Mouse (Mus musculus) midbrain, embryonic 12.5 days (tissue): Measurements from ENCODE around the gene Slc35f3. TPM values are rescaled to one million over a fixed set of nuclear protein-coding genes. Genes with fewer than 3 reads are reported as not detected.

ENCODE experiments used
- ATAC-seq: fragments of 200-750 bp; cut with Nextera tagmentation; 2 replicates; pipeline ENCODE4 v1.8.0; 2017; ENCODE audit warnings: low read depth, moderate TSS enrichment, moderate library complexity; ENCODE audit not compliant: low FRiP score
- H3K27ac ChIP-seq: fragments of 300-500 bp; sonication (generic); replicated peaks from 2 replicates; pipeline ENCODE4 v1.5.1; 2016; ENCODE audit warnings: mild to moderate bottlenecking
- H3K27me3 ChIP-seq: fragments of 300-500 bp; sonication (generic); 2 replicates; pipeline ENCODE4 v1.6.1; 2016; ENCODE audit warnings: mild to moderate bottlenecking
- H3K36me3 ChIP-seq: fragments of 300-500 bp; sonication (generic); 2 replicates; pipeline ENCODE4 v1.6.1; 2016
- H3K4me1 ChIP-seq: fragments of 300-500 bp; sonication (generic); 2 replicates; pipeline ENCODE4 v1.6.1; 2016
- H3K4me2 ChIP-seq: fragments of 300-500 bp; sonication (generic); replicated peaks from 2 replicates; pipeline ENCODE4 v1.6.1; 2016; ENCODE audit warnings: mild to moderate bottlenecking, moderate library complexity
- H3K4me3 ChIP-seq: fragments of 300-500 bp; sonication (generic); 2 replicates; pipeline ENCODE4 v1.5.1; 2016; ENCODE audit warnings: mild to moderate bottlenecking
- H3K9ac ChIP-seq: fragments of 300-500 bp; sonication (generic); replicated peaks from 2 replicates; pipeline ENCODE4 v1.6.1; 2016; ENCODE audit warnings: mild to moderate bottlenecking, moderate library complexity
- H3K9me3 ChIP-seq: fragments of 300-500 bp; sonication (generic); 2 replicates; pipeline ENCODE4 v1.6.1; 2016; ENCODE audit warnings: mild to moderate bottlenecking
- WGBS: fragments of 180-500 bp; shearing (Covaris S2); methylation state at CpG from one replicate; pipeline ENCODE4 v1.1.7; 2016; 5-methylcytosine and 5-hydroxymethylcytosine counted together
- polyA plus RNA-seq: library from polyadenylated mRNA; unstranded; fragments of >200 nt; fragmentation: Nextera tagmentation; extraction: Ambion mirVana; gene quantifications from 2 replicates; pipeline ENCODE4 v1.2.1, GENCODE M21; 2016

Gene Slc35f3
- polyA plus RNA-seq, 1 experiment from 2014 or later: 0.22 TPM

DNA sequence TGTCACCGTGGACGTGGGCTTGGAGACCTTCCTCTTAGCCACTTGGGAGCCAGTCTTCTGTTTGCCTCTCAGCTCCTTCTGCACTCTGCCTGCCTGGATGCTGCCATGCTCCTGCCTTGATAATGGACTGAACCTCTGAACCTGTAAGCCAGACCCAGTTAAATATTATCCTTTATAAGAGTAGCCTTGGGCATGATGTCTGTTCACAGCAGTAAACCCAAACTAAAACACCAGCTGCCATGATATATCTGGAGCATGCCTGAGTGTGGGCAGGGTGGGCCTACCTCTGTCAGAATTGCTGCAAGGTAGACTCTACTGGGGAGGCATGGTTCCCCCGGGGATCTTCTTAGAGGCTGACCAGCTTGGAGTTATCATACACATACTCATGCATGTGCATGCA is 41.0 kb downstream of the Slc35f3 start:
- Histone ChIP-seq H3K9ac (no peak overlapping the region), H3K27ac (no peak overlapping the region), H3K4me3 (no peak overlapping the region), H3K27me3 (no peaks in the 10 kb centered on the region), H3K4me1 (no peaks in the 10 kb centered on the region), H3K4me2 (no peak overlapping the region), H3K9me3 (no peaks in the 10 kb centered on the region), H3K36me3 (no peaks in the 10 kb centered on the region)
- 87% methylated on average over 3 of the region's 3 CpGs for WGBS
- no peak for ATAC-seq

DNA sequence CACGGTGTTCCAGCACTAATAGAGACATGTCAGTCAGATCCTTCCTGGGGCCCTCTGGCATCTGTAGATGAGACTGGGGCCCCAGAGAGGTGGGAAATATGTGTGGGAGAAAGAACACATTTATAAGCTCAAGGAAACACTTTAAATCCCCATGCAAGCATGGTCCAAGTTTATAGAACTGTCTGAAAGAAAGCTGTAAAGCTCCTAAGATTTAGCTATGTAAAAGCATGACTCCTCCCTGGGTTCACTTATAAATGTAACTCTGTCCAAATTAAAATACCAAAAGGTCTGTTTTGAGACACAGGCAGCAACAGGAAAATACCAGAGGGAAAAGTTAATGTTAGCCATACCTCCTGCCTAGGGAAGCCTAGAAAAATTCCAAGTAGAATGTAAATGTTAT is 42.8 kb downstream of the Slc35f3 start:
- H3K27me3 ChIP-seq: no peaks in the 10 kb centered on the region
- no peak overlapping the region for H3K27ac ChIP-seq
- H3K9me3 ChIP-seq: no peaks in the 10 kb centered on the region
- no peak overlapping the region for H3K4me3 ChIP-seq
- no peak overlapping the region for H3K4me2 ChIP-seq
- H3K36me3 ChIP-seq: no peaks in the 10 kb centered on the region
- no peak for ATAC-seq
- no peak overlapping the region for H3K9ac ChIP-seq
- peaks cover 3% of the 10 kb centered on the region; the same call in 1 of the 2 replicates for H3K4me1 ChIP-seq
- 64% methylated on average over 1 of the region's 1 CpGs for WGBS

DNA sequence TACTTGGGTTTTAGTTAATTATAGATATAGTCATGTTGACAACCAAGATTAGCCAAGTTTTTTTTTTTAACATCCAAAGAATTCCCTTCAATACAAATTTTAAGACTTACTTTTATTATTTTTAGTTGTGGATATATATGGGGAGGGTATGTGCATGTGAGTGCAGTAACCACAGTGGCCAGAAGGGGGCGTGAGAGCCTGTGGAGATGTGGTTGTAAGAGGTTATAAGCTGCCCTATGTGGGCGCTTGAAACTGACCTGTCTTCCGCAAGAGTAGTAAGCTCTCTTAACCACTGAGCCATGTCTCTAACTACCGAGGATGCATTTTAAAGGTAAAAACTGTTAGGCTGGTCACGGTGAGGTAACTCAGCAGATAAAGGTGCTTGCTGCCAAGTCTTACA is 45.1 kb downstream of the Slc35f3 start:
- Histone ChIP-seq H3K9me3 (no peaks in the 10 kb centered on the region), H3K27me3 (no peaks in the 10 kb centered on the region), H3K4me2 (no peak overlapping the region), H3K4me3 (no peak overlapping the region), H3K36me3 (no peaks in the 10 kb centered on the region), H3K9ac (no peak overlapping the region), H3K4me1 (peaks cover 3% of the 10 kb centered on the region; the same call in 1 of the 2 replicates), H3K27ac (no peak overlapping the region)
- WGBS: 86% methylated on average over 5 of the region's 5 CpGs
- ATAC-seq: no peak

DNA sequence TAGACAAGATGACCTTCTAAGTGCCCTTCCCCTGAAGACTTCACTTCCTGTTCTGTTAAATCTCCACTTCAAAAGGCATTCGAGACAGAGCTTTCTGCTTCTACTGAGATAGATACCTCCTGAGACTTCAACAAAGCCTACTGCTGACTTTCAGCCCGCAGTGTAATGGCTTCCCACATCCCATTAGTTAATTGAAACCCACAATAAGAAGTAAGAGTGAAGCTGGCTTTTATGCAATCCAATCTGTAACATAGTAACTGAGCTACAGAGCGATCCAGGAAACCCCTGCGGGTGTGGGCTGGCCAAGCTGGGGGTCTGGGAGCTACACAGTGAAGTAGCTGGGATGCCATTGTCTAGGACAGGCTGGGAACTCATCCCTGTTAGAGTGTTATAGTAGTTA is 46.7 kb downstream of the Slc35f3 start:
- WGBS: 48% methylated on average over 4 of the region's 4 CpGs
- H3K27ac ChIP-seq: no peak overlapping the region
- no peaks in the 10 kb centered on the region for H3K9me3 ChIP-seq
- H3K27me3 ChIP-seq: no peaks in the 10 kb centered on the region
- H3K4me1 ChIP-seq: peaks cover 3% of the 10 kb centered on the region; the same call in 1 of the 2 replicates
- H3K36me3 ChIP-seq: no peaks in the 10 kb centered on the region
- ATAC-seq: no peak
- no peak overlapping the region for H3K4me2 ChIP-seq
- no peak overlapping the region for H3K4me3 ChIP-seq
- no peak overlapping the region for H3K9ac ChIP-seq

DNA sequence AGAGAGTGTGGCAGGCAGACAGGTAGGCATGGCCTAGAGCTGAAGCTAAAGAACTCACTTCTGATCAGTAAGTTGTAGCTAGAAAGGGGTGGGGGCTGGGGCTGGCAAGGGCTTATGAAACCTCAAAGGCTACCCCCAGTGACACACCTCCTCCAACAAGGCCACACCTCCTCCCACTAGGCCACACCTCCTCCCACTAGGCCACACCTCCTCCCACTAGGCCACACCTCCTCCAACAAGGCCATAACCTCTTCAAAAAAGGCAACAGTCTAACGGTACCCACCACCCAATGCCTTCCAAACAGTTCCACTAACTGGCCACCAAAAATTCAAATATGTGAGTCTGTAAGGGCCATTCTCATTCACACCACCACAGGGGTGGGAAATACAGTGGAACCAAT is 54.9 kb downstream of the Slc35f3 start:
- no peaks in the 10 kb centered on the region for H3K9me3 ChIP-seq
- no peak overlapping the region for H3K27ac ChIP-seq
- H3K36me3 ChIP-seq: no peaks in the 10 kb centered on the region
- WGBS: 73% methylated on average over 1 of the region's 1 CpGs
- no peak overlapping the region for H3K9ac ChIP-seq
- no peaks in the 10 kb centered on the region for H3K4me1 ChIP-seq
- ATAC-seq: no peak
- H3K4me2 ChIP-seq: no peak overlapping the region
- no peaks in the 10 kb centered on the region for H3K27me3 ChIP-seq
- H3K4me3 ChIP-seq: no peak overlapping the region

DNA sequence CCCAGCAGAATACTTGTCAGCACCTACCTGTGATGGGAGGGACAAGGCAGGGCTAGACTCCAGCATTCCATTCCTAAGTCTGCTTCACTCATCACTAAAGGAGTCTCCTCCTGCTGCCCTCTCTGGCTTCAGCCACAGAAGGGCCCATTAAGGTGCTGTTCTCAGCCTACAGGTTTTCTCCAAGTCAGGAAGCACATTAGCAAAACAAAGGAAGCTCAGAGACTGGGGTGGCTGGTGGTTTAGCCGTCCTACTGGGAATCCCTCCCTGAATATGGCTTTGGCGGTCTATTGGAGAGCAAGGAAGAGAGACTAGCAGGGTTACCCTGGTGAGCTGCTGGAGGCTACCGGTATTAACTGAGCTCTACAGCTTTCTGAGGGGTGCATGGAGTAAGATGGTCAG is 59.6 kb downstream of the Slc35f3 start:
- Histone ChIP-seq H3K9ac (no peak overlapping the region), H3K36me3 (no peaks in the 10 kb centered on the region), H3K9me3 (no peaks in the 10 kb centered on the region), H3K4me2 (no peak overlapping the region), H3K4me1 (0 out of 2 replicates have a peak, but pooled peaks cover 5% of the 10 kb centered on the region), H3K27me3 (no peaks in the 10 kb centered on the region; the same call in 1 of the 2 replicates), H3K27ac (no peak overlapping the region), H3K4me3 (no peak overlapping the region)
- 34% methylated on average over 3 of the region's 3 CpGs for WGBS
- no peak for ATAC-seq

DNA sequence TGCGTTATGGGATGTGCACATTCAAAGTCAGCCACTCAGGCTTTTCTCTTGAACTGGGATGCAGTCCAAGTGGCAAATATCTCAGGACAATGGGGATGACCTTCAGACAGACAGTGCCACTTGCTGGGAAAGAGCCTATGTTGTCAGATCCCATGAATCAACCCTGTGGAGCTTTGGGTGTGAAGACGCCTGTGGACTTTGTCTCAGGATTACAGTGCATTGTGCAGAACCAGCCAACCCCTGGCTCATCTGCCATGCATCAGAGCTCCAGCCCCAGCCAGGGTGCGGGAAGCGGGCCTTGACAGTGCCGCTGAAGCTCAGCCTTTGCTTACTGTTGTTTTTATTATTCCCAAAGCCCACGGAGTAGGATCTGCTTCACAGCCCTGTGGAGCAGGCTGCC is 60.9 kb downstream of the Slc35f3 start:
- 47% methylated on average over 6 of the region's 6 CpGs for WGBS
- Histone ChIP-seq H3K4me3 (no peak overlapping the region), H3K27ac (peak overlapping the region; percentile 25; the same call in 1 of the 2 replicates), H3K4me1 (0 out of 2 replicates have a peak, but pooled peaks cover 5% of the 10 kb centered on the region), H3K36me3 (no peaks in the 10 kb centered on the region), H3K27me3 (no peaks in the 10 kb centered on the region; the same call in 1 of the 2 replicates), H3K4me2 (no peak overlapping the region), H3K9me3 (no peaks in the 10 kb centered on the region), H3K9ac (0 out of 2 replicates have a peak overlapping the region, but pooled peaks have one; percentile 15)
- ATAC-seq: no peak

DNA sequence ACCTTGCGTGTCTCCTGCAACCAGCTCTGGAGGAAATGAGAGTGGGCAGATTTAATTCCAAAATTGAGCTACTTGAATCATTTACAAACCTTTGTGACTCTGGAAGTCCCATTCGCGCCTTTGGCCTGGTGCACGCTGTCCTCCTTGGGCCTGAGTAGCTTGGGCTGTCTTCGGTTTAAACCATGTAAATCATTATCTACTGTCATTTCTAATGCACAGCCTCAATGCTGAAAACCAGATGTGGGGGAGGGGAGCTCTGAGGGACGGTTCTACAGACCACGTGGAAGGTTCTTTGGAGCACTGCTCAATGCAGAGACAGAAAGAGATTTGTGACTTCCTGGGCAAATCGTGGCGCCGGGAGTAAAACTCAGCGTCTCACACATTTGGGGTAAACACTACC is 61.7 kb downstream of the Slc35f3 start:
- Histone ChIP-seq H3K4me2 (no peak overlapping the region), H3K27ac (peak overlapping the region; percentile 39), H3K4me3 (no peak overlapping the region), H3K4me1 (0 out of 2 replicates have a peak, but pooled peaks cover 5% of the 10 kb centered on the region), H3K36me3 (no peaks in the 10 kb centered on the region), H3K9ac (no peak overlapping the region), H3K9me3 (no peaks in the 10 kb centered on the region), H3K27me3 (no peaks in the 10 kb centered on the region; the same call in 1 of the 2 replicates)
- ATAC-seq: no peak
- WGBS: 80% methylated on average over 11 of the region's 11 CpGs

DNA sequence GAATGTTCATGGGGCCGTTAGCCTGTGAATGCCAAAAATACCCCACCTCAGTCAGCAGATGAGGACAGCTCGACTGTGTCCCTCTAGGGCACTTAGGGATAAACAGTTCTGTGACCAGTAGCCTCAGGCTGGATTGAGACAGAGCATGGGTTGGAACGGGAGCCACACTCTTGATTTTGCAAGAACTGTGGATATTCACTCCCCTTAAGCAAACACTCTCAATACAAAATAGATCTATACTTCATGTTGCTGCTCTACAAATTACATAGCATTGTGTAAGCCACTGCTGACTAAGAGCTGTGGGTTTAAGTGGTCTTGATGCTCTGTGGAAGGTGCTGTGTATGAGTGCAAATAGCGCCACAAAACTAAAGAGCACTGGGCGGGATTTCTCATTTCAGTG is 62.3 kb downstream of the Slc35f3 start:
- Histone ChIP-seq H3K9ac (no peak overlapping the region), H3K4me1 (0 out of 2 replicates have a peak, but pooled peaks cover 5% of the 10 kb centered on the region), H3K27me3 (no peaks in the 10 kb centered on the region; the same call in 1 of the 2 replicates), H3K9me3 (no peaks in the 10 kb centered on the region), H3K4me3 (no peak overlapping the region), H3K36me3 (no peaks in the 10 kb centered on the region), H3K27ac (peak overlapping the region; percentile 39; the same call in 1 of the 2 replicates), H3K4me2 (no peak overlapping the region)
- no peak for ATAC-seq
- 65% methylated on average over 5 of the region's 5 CpGs for WGBS

DNA sequence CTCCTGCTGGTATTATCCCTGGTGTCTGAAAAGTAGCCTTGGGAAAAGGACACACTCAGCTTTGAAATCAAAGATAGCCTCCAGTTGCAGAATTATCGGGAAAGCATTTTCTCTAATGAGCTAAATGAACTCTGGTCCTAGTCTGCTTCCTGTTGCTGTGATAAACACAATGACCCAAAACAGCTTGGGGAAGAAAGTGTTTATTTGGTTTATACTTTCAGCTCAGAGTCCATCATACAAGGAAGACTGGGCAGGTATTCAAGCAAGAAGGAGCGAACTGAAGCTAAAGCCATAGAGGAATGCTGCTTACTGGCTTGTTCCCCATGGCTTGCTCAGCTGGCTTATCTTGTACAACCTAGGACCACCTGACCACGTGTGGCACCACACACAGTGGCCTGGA is 67.9 kb downstream of the Slc35f3 start:
- Histone ChIP-seq H3K4me2 (no peak overlapping the region), H3K27me3 (no peaks in the 10 kb centered on the region), H3K9ac (no peak overlapping the region), H3K36me3 (no peaks in the 10 kb centered on the region), H3K4me3 (no peak overlapping the region), H3K9me3 (no peaks in the 10 kb centered on the region), H3K4me1 (no peaks in the 10 kb centered on the region), H3K27ac (no peak overlapping the region)
- 75% methylated on average over 3 of the region's 3 CpGs for WGBS
- ATAC-seq: no peak

DNA sequence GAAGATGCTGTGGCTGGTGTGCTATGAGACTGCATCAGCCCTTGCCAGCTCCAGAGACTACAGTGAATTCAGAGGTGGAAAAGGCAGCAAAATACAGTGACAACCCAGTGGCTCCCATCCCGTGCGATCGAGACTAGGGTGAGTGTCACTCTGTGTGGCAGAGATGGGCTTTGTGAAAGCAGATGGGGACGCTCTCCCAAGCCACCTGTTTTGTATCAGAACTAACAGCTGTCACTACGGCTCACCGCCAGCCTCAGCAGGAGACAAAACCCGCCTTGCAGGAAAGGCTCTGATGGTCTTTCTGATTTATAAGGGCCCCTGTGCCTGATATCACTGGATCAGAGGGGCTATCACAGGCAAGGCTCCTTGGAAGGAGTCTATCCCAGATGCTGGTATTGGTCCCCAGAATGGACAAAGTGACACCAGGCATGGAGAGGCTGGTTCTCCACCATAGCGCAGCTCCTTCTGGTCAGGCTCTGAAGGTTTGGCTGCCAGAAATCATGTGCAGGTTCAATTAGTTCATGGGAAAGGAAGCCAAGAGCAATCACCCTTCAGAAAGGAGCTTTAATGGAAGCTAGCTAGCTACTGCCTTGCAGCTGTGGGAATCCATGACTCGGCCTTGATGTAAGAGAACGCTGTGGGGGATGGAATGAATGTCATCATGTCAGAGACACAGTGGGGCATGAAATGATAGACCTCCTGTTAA is 70.1 kb downstream of the Slc35f3 start:
- Histone ChIP-seq H3K27ac (no peak overlapping the region), H3K36me3 (no peaks in the 10 kb centered on the region), H3K4me2 (no peak overlapping the region), H3K9ac (no peak overlapping the region), H3K4me1 (no peaks in the 10 kb centered on the region), H3K4me3 (no peak overlapping the region), H3K27me3 (no peaks in the 10 kb centered on the region), H3K9me3 (no peaks in the 10 kb centered on the region)
- WGBS: 86% methylated on average over 10 of the region's 10 CpGs
- ATAC-seq: no peak

DNA sequence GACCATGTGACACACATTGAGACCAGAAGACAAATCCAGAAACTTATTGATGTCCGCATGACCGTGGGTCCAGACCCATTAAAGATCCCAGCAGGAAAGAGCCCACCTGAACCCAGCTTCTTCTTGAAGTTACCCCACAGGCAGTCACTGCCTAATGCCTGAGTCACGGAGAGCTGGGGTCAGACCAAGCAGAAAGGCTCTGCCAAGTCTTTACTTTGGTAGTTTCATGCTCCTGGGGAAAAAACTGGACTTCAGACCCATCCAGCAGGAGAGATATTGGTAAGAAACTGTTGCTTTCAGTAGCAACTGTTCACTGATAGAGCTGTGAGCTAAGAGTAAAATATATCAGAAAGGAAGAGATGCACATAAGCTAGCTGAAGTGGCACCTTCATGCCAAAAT is 73.5 kb downstream of the Slc35f3 start:
- WGBS: 85% methylated on average over 3 of the region's 3 CpGs
- ATAC-seq: no peak
- no peaks in the 10 kb centered on the region for H3K4me1 ChIP-seq
- H3K9me3 ChIP-seq: no peaks in the 10 kb centered on the region
- no peak overlapping the region for H3K27ac ChIP-seq
- H3K27me3 ChIP-seq: no peaks in the 10 kb centered on the region
- no peaks in the 10 kb centered on the region for H3K36me3 ChIP-seq
- no peak overlapping the region for H3K9ac ChIP-seq
- H3K4me3 ChIP-seq: no peak overlapping the region
- no peak overlapping the region for H3K4me2 ChIP-seq

DNA sequence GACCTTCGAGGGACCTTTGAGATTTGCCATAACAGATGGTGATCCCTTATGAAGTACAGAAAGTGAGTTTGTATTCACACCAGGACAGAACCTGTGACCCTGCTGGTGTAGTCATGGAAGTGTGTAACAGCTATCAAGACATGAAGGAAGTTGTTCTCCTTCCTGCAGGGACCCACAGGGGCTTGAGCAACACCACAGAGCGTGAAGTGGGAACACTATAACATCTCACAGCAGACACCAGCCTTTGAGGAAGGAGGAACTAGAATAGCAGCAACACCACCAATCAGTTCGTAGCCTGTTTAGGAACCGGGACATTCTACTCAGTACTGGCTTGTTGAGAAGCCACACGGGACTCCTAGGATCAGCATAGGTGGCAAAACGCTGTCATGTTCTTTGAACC is 81.2 kb downstream of the Slc35f3 start:
- H3K4me2 ChIP-seq: no peak overlapping the region
- no peak for ATAC-seq
- 89% methylated on average over 6 of the region's 6 CpGs for WGBS
- no peaks in the 10 kb centered on the region for H3K9me3 ChIP-seq
- no peaks in the 10 kb centered on the region for H3K4me1 ChIP-seq
- H3K27me3 ChIP-seq: peaks cover 8% of the 10 kb centered on the region
- no peak overlapping the region for H3K4me3 ChIP-seq
- H3K9ac ChIP-seq: no peak overlapping the region
- no peaks in the 10 kb centered on the region for H3K36me3 ChIP-seq
- no peak overlapping the region for H3K27ac ChIP-seq
